Mouse (Mus musculus) kidney, embryonic 16.5 days (tissue): ENCODE results near the gene Plcd4. TPM values are rescaled to one million over a fixed set of nuclear protein-coding genes. Genes with fewer than 3 reads are reported as not detected.

Source experiments
- ATAC-seq: fragments of 200-750 bp; cut with Nextera tagmentation; 2 replicates; pipeline ENCODE4 v1.8.0; 2017; ENCODE audit warnings: moderate TSS enrichment; ENCODE audit not compliant: low FRiP score, low TSS enrichment
- H3K27ac ChIP-seq: fragments of 300-500 bp; sonication (generic); 2 replicates; pipeline ENCODE4 v1.5.1; 2014; ENCODE audit warnings: low read length
- H3K27me3 ChIP-seq: fragments of 300-500 bp; sonication (generic); 2 replicates; pipeline ENCODE4 v1.6.1; 2014; ENCODE audit warnings: low read length, control low read depth, mixed read lengths; ENCODE audit not compliant: insufficient read depth
- H3K36me3 ChIP-seq: fragments of 300-500 bp; sonication (generic); 2 replicates; pipeline ENCODE4 v1.6.1; 2014; ENCODE audit warnings: low read length, control low read depth, mixed read lengths; ENCODE audit not compliant: insufficient read depth
- H3K4me1 ChIP-seq: fragments of 300-500 bp; sonication (generic); 2 replicates; pipeline ENCODE4 v1.6.1; 2014; ENCODE audit warnings: low read length, control low read depth, mixed read lengths; ENCODE audit not compliant: insufficient read depth
- H3K4me2 ChIP-seq: fragments of 300-500 bp; sonication (generic); replicated peaks from 2 replicates; pipeline ENCODE4 v1.6.1; 2014; ENCODE audit warnings: low read depth, low read length
- H3K4me3 ChIP-seq: fragments of 300-500 bp; sonication (generic); 2 replicates; pipeline ENCODE4 v1.5.1; 2014; ENCODE audit warnings: mild to moderate bottlenecking, low read length
- H3K9ac ChIP-seq: fragments of 300-500 bp; sonication (generic); replicated peaks from 2 replicates; pipeline ENCODE4 v1.6.1; 2014; ENCODE audit warnings: low read length
- H3K9me3 ChIP-seq: fragments of 300-500 bp; sonication (generic); 2 replicates; pipeline ENCODE4 v1.6.1; 2016; ENCODE audit warnings: low read length, control low read depth
- WGBS: fragments of 180-500 bp; shearing (Covaris S2); extraction: QIAGEN DNeasy Blood & Tissue Kit; methylation state at CpG from one replicate; pipeline ENCODE4 v1.1.7; 2014; 5-methylcytosine and 5-hydroxymethylcytosine counted together
- microRNA-seq: library from miRNA; unstranded; fragments of <30 nt; microRNA quantifications from one replicate; pipeline ENCODE4, GENCODE M21; 2016
- polyA plus RNA-seq: library from polyadenylated mRNA; unstranded; fragments of >200 nt; fragmentation: Nextera tagmentation; extraction: Ambion mirVana; gene quantifications from 2 replicates; pipeline ENCODE4 v1.2.1, GENCODE M21; 2015

The Plcd4 gene
- polyA plus RNA-seq, 1 experiment from 2014 or later = 1.3 TPM

DNA sequence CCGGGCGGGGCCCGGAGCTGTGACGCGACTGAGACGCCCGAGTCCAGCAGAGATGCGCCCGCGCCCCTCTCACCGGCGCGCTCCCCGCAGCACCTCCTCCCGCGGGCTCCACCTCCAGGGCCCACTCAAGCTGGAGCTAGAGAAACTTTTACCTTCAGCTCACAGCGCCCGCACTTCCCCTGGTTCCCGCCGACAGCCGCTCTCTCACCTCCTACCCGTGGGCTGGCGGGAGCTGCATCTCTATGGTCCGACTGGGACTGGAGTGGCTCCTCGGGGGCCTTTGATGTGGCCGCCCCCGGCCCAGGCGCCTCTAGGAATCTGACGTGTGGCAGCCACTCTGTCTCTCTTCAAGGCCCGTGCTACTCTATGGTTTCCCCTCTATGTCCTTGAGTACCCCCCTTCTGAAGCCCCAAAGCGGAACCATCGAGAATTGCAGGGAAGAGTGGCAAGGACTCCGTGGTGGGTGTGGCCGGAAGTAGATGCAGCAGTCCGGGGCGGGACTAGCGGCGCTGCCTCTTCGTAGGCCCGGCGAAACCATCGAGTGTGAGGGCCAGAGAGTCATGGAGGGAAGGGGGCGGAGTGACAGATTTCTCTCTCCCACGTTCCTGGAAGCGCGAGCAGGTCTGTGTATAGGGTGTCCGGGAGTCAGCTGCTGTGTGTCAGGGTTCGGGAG is 45.2 kb downstream of the Plcd4 start, which contains the start of the genes Zfp142 and Bcs1l:
Zfp142 (minus strand) TSS at position 474 of the 673 bp plus-strand sequence.
Bcs1l (plus strand) TSS at position 517 of the 673 bp plus-strand sequence.
- Histone ChIP-seq H3K27ac (peak within 1 kb of the TSS; percentile 90), H3K4me3 (peak within 1 kb of the TSS; percentile 88), H3K9ac (peak within 1 kb of the TSS; percentile 87), H3K9me3 (no peaks in the 10 kb centered on the region), H3K4me2 (peak within 1 kb of the TSS; percentile 89), H3K36me3 (peaks cover 31% of the 10 kb centered on the region), H3K4me1 (peaks cover 20% of the 10 kb centered on the region), H3K27me3 (no peaks in the 10 kb centered on the region)
- WGBS = under 1% methylated on average over 45 of the region's 48 CpGs
- ATAC-seq = peak; percentile 99

DNA sequence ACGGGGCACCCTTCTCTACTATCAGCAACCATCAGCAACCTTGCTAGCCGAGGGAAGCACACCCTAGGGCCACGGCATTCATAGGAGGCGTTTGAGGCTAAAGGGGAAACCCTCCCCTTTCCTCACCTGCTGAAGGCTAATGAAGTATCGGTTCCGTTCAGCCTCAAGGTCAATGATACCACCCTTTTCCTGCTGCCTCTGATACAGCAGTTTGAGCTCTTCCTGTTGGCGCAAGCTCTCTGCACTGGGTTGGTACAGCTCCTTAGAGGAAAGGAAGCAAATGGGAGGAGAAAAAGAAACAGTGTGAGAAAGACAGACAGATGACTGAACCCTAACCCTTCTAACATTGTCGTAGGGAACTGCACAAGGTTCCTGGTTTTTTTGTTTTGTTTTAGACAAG is 51.7 kb downstream of the Plcd4 start:
- no peaks in the 10 kb centered on the region for H3K4me1 ChIP-seq
- no peak overlapping the region for H3K4me3 ChIP-seq
- 86% methylated on average over 8 of the region's 8 CpGs for WGBS
- no peaks in the 10 kb centered on the region for H3K27me3 ChIP-seq
- H3K27ac ChIP-seq = no peak overlapping the region
- H3K4me2 ChIP-seq = no peak overlapping the region
- ATAC-seq = no peak
- no peak overlapping the region for H3K9ac ChIP-seq
- H3K36me3 ChIP-seq = peaks cover 72% of the 10 kb centered on the region
- no peaks in the 10 kb centered on the region for H3K9me3 ChIP-seq

DNA sequence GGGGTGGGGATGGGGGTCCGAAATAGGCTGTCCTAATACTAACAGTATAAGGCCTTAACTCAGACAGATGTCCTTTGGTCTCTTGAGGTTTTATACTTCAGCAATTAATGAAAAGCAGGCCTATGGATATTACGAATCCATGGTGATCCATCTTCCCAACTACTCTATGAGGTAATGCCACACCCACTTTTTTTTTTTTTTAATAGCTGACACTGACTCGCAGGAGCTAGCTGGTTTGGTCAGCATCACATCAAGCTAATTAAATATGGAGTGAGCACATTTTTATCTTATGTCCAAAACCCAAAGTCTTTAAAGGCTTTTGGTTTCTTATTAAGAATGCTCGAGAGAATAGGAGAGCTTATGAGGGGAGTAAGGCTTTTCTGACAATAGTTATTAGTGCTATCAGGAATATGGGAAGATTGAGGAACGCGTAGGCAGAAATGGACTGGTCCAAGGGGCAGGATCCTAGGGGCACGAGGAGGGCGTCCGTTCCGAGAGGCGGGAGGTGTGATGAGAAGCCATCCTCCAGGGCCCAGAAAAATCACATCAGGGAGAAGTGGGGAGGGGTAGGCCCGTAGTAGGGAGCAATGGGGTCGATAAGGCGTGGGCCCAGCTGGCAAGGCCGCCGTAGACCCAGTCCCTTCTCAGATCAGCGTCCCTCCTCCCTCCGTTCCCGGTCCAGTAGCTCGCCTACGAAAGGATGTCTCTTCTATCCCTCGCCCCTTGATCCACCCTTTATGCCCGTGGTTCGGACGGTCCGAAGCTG is 58.0 kb downstream of the Plcd4 start:
- Histone ChIP-seq H3K9ac (peak overlapping the region; percentile 85), H3K4me1 (peaks cover 8% of the 10 kb centered on the region), H3K9me3 (no peaks in the 10 kb centered on the region), H3K36me3 (peaks cover 29% of the 10 kb centered on the region), H3K4me2 (peak overlapping the region; percentile 60), H3K27ac (peak overlapping the region; percentile 31; the same call in 1 of the 2 replicates), H3K27me3 (no peaks in the 10 kb centered on the region), H3K4me3 (peak overlapping the region; percentile 90)
- 8% methylated on average over 26 of the region's 26 CpGs for WGBS
- ATAC-seq = peak; percentile 76

DNA sequence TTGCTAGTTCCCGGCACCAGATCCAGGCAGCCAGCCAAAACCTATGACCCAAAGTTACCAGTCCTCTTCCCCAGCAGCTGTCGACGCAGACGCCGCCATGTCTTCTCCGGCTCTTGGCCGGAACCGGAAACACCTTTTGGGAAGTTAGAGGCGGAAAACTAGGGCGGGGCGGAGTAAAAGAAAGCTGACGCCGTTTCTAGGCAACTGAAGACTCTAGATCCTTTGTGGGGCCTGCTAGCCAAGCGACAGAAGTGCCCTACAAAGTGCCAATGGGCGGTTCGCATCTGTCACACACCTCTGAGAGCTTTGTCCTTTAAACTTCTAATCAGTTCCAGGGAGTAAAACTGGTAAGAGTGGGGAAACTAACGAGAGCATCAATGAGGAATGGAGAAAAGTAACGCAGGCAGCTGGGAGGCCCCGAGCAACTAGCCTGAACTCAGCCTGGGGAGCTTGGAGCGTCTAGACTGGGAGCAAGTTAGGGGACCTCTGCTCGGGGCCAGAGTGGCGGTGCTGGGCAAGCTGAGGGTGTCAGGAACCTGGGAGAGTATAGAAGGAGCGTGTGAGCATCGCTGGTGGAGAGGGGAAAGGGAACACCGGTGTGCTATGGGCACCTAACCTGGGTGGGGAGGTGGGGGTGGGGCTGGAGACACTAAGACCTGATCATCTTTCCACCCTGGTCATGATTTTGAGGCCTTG is 58.7 kb downstream of the Plcd4 start, which contains the start of the genes Rnf25 and Stk36:
Rnf25 (minus strand) TSS at position 131 of the 696 bp plus-strand sequence.
Stk36 (plus strand) TSS at position 179 of the 696 bp plus-strand sequence.
- H3K36me3 ChIP-seq = peaks cover 24% of the 10 kb centered on the region
- peak; percentile 88 for ATAC-seq
- H3K4me1 ChIP-seq = peaks cover 8% of the 10 kb centered on the region
- peak within 1 kb of the TSS; percentile 85 for H3K9ac ChIP-seq
- peak within 1 kb of the TSS; percentile 90 for H3K4me3 ChIP-seq
- peak within 1 kb of the TSS; percentile 60 for H3K4me2 ChIP-seq
- WGBS = 5% methylated on average over 25 of the region's 25 CpGs
- no peaks in the 10 kb centered on the region for H3K9me3 ChIP-seq
- no peaks in the 10 kb centered on the region for H3K27me3 ChIP-seq
- peak within 1 kb of the TSS; percentile 31; the same call in 1 of the 2 replicates for H3K27ac ChIP-seq

Small RNAs within 50 kb of the gene (microRNA-seq; reads per million reads assigned to microRNA genes)
- gene Gm25035 = not detected

Other genes starting within 250 kb of the Plcd4 start
- 33.5 and 35.1 TPM in 2 replicates for gene Tmbim1, start 237.3 kb upstream of the Plcd4 start, polyA plus RNA-seq
- 0.50 and 0.53 TPM in 2 replicates for gene Catip, start 180.8 kb upstream of the Plcd4 start, polyA plus RNA-seq
- 4.5 and 5.4 TPM in 2 replicates for gene Slc11a1, start 167.7 kb upstream of the Plcd4 start, polyA plus RNA-seq
- 91.1 and 94.0 TPM in 2 replicates for gene Ctdsp1, start 151.4 kb upstream of the Plcd4 start, polyA plus RNA-seq
- gene Vil1, start 133.5 kb upstream of the Plcd4 start, polyA plus RNA-seq = 17.5 and 18.0 TPM in 2 replicates
- 63.7 and 71.7 TPM in 2 replicates for gene Cnot9, start 36.8 kb upstream of the Plcd4 start, polyA plus RNA-seq
- 31.5 and 36.5 TPM in 2 replicates for gene Usp37, start 1.4 kb downstream of the Plcd4 start, polyA plus RNA-seq
- gene Zfp142, start 45.4 kb downstream of the Plcd4 start, polyA plus RNA-seq = 7.0 and 8.7 TPM in 2 replicates
- 19.6 and 20.4 TPM in 2 replicates for gene Bcs1l, start 45.4 kb downstream of the Plcd4 start, polyA plus RNA-seq
- 40.0 and 43.9 TPM in 2 replicates for gene Rnf25, start 58.5 kb downstream of the Plcd4 start, polyA plus RNA-seq
- 9.1 and 11.7 TPM in 2 replicates for gene Stk36, start 58.6 kb downstream of the Plcd4 start, polyA plus RNA-seq
- 11.8 and 17.8 TPM in 2 replicates for gene Ttll4, start 118.9 kb downstream of the Plcd4 start, polyA plus RNA-seq
- gene Cyp27a1, start 170.7 kb downstream of the Plcd4 start, polyA plus RNA-seq = 7.6 and 7.7 TPM in 2 replicates
- 0.49 and 0.55 TPM in 2 replicates for gene Prkag3, start 206.3 kb downstream of the Plcd4 start, polyA plus RNA-seq
- 1.9 and 2.5 TPM in 2 replicates for gene Wnt6, start 229.0 kb downstream of the Plcd4 start, polyA plus RNA-seq
- gene Wnt10a, start 248.6 kb downstream of the Plcd4 start, polyA plus RNA-seq = 0.50 and 0.57 TPM in 2 replicates